In genomic region chr12:30048848-30049247, GRCm38 (mm10) we compare ENCODE assay signal across 22 mouse cellular contexts.
A peak's percentile ranks its signal among the peaks of the same experiment; 100 is the strongest.
DNase-seq lines count a peak whose midpoint lies in the region; ATAC-seq lines count a peak whose summit lies in the region.
"Had no signal": no experiment of that assay in that cellular context is flagged by ENCODE, and none has a peak within 500 bp of the region (broad histone marks: within the 10 kb centered on the region; RNA-seq: fewer than 3 reads in every experiment).

No protein-coding gene starts in this region.

- peak; percentile 65; the same call in 1 of the 2 replicates for ATAC-seq in hindbrain, embryonic 15.5 days (ENCODE audit: low FRiP score, low read depth)
- no peak for ATAC-seq in midbrain, embryonic 11.5 days (ENCODE audit: low FRiP score)
- no peak for ATAC-seq in midbrain, embryonic 15.5 days (replicated peaks)
- peak; percentile 38; the same call in 1 of the 2 replicates for ATAC-seq in neural tube, embryonic 14.5 days (ENCODE audit: low read depth)
- ATAC-seq in neural tube, embryonic 15.5 days (ENCODE audit: low FRiP score) = no peak
- ATAC-seq: activated CD4-positive, CD25-positive, alpha-beta regulatory T cell, adult 4 months; CD4-positive, CD25-positive, alpha-beta regulatory T cell, adult 4 months; Patski had no signal

- H3K4me2 ChIP-seq in hindbrain, embryonic 15.5 days = no peak overlapping the region
- H3K4me2 ChIP-seq in midbrain, embryonic 11.5 days = no peak overlapping the region
- no peak overlapping the region for H3K4me2 ChIP-seq in midbrain, embryonic 15.5 days
- no peak overlapping the region for H3K4me2 ChIP-seq in neural tube, embryonic 14.5 days (ENCODE audit: low read depth, low read length)
- H3K4me2 ChIP-seq in neural tube, embryonic 15.5 days = no peak overlapping the region

- no peak overlapping the region for H3K9ac ChIP-seq in hindbrain, embryonic 15.5 days
- H3K9ac ChIP-seq in midbrain, embryonic 11.5 days (ENCODE audit: low read length) = no peak overlapping the region
- no peak overlapping the region for H3K9ac ChIP-seq in midbrain, embryonic 15.5 days
- no peak overlapping the region for H3K9ac ChIP-seq in neural tube, embryonic 14.5 days (replicated peaks; ENCODE audit: low read depth, low read length)
- no peak overlapping the region for H3K9ac ChIP-seq in neural tube, embryonic 15.5 days (replicated peaks)

- H3K4me3 ChIP-seq in hindbrain, embryonic 15.5 days = no peak overlapping the region
- no peak overlapping the region for H3K4me3 ChIP-seq in hindbrain, embryonic 10.5 days
- no peak overlapping the region for H3K4me3 ChIP-seq in midbrain, embryonic 11.5 days (ENCODE audit: low read depth, low read length)
- H3K4me3 ChIP-seq in midbrain, embryonic 15.5 days = no peak overlapping the region
- H3K4me3 ChIP-seq in neural tube, embryonic 14.5 days (ENCODE audit: low read depth, low read length) = no peak overlapping the region
- no peak overlapping the region for H3K4me3 ChIP-seq in neural tube, embryonic 15.5 days (replicated peaks)

- WGBS in hindbrain, embryonic 15.5 days = 84% methylated on average over 6 of the region's 6 CpGs
- 82% methylated on average over 6 of the region's 6 CpGs for WGBS in hindbrain, embryonic 10.5 days
- WGBS in midbrain, embryonic 11.5 days = 88% methylated on average over 6 of the region's 6 CpGs
- whole genome bisulfite sequencing in midbrain, embryonic 15.5 days = 85% methylated on average over 6 of the region's 6 CpGs
- WGBS in neural tube, embryonic 14.5 days = 90% methylated on average over 6 of the region's 6 CpGs
- WGBS in neural tube, embryonic 15.5 days = 93% methylated on average over 5 of the region's 6 CpGs

- H3K27me3 ChIP-seq in hindbrain, embryonic 15.5 days = no peaks in the 10 kb centered on the region
- no peaks in the 10 kb centered on the region; the same call in 1 of the 2 replicates for H3K27me3 ChIP-seq in hindbrain, embryonic 10.5 days (ENCODE audit: insufficient read depth, poor library complexity, severe bottlenecking)
- no peaks in the 10 kb centered on the region for H3K27me3 ChIP-seq in midbrain, embryonic 11.5 days (ENCODE audit: control insufficient read depth, insufficient read depth, low read length)
- 0 out of 2 replicates have a peak, but pooled peaks cover 3% of the 10 kb centered on the region for H3K27me3 ChIP-seq in midbrain, embryonic 15.5 days (replicated peaks)
- H3K27me3 ChIP-seq in neural tube, embryonic 14.5 days (ENCODE audit: control insufficient read depth, insufficient read depth, low read length) = no peaks in the 10 kb centered on the region
- H3K27me3 ChIP-seq in neural tube, embryonic 15.5 days (replicated peaks) = 0 out of 2 replicates have a peak, but pooled peaks cover 4% of the 10 kb centered on the region
- H3K27me3 ChIP-seq: CH12.LX had no signal

- no peak overlapping the region for H3K27ac ChIP-seq in hindbrain, embryonic 15.5 days (replicated peaks)
- no peak overlapping the region for H3K27ac ChIP-seq in hindbrain, embryonic 10.5 days
- no peak overlapping the region for H3K27ac ChIP-seq in midbrain, embryonic 11.5 days (ENCODE audit: low read depth, low read length)
- H3K27ac ChIP-seq in midbrain, embryonic 15.5 days = no peak overlapping the region
- H3K27ac ChIP-seq in neural tube, embryonic 14.5 days (ENCODE audit: low read depth, low read length) = no peak overlapping the region
- H3K27ac ChIP-seq in neural tube, embryonic 15.5 days (replicated peaks) = no peak overlapping the region

- H3K36me3 ChIP-seq in hindbrain, embryonic 15.5 days = no peaks in the 10 kb centered on the region
- no peaks in the 10 kb centered on the region for H3K36me3 ChIP-seq in hindbrain, embryonic 10.5 days
- H3K36me3 ChIP-seq in midbrain, embryonic 11.5 days (ENCODE audit: control insufficient read depth, insufficient read depth, low read length) = no peaks in the 10 kb centered on the region
- no peaks in the 10 kb centered on the region for H3K36me3 ChIP-seq in midbrain, embryonic 15.5 days (replicated peaks)
- no peaks in the 10 kb centered on the region for H3K36me3 ChIP-seq in neural tube, embryonic 14.5 days (ENCODE audit: control insufficient read depth, insufficient read depth, low read length)
- H3K36me3 ChIP-seq in neural tube, embryonic 15.5 days = no peaks in the 10 kb centered on the region
- H3K36me3 ChIP-seq: G1E had no signal

- no peak for DNase-seq in hindbrain, embryonic 10.5 days (ENCODE audit: low spot score)
- DNase-seq in midbrain, embryonic 11.5 days (ENCODE audit: low spot score, missing footprints) = peak; percentile 2
- DNase-seq in testis, postnatal 10 days (ENCODE audit: low spot score) = peak; percentile 27
- DNase-seq in testis, postnatal 14 days (ENCODE audit: low spot score) = no peak
- DNase-seq: adrenal gland, adult 2 months; adrenal gland, adult 8-10 months; adrenal gland, postnatal 10 days; adrenal gland, postnatal 14 days; adrenal gland, postnatal 25 days; adrenal gland, postnatal 36 days; B cell, adult 2 months; cerebellum, adult 11 months; cerebellum, adult 11-12 months had no signal

- no peaks in the 10 kb centered on the region for H3K9me3 ChIP-seq in hindbrain, embryonic 15.5 days
- no peaks in the 10 kb centered on the region for H3K9me3 ChIP-seq in hindbrain, embryonic 10.5 days
- no peaks in the 10 kb centered on the region for H3K9me3 ChIP-seq in midbrain, embryonic 11.5 days (ENCODE audit: control insufficient read depth, low read length)
- no peaks in the 10 kb centered on the region for H3K9me3 ChIP-seq in midbrain, embryonic 15.5 days
- no peaks in the 10 kb centered on the region for H3K9me3 ChIP-seq in neural tube, embryonic 14.5 days (ENCODE audit: control insufficient read depth, low read length)
- no peaks in the 10 kb centered on the region for H3K9me3 ChIP-seq in neural tube, embryonic 15.5 days (replicated peaks)

- H3K4me1 ChIP-seq in hindbrain, embryonic 15.5 days (replicated peaks) = no peaks in the 10 kb centered on the region
- no peaks in the 10 kb centered on the region for H3K4me1 ChIP-seq in hindbrain, embryonic 10.5 days (replicated peaks)
- no peaks in the 10 kb centered on the region for H3K4me1 ChIP-seq in midbrain, embryonic 11.5 days (ENCODE audit: control insufficient read depth, insufficient read depth, low read length)
- H3K4me1 ChIP-seq in midbrain, embryonic 15.5 days = no peaks in the 10 kb centered on the region
- H3K4me1 ChIP-seq in neural tube, embryonic 14.5 days (ENCODE audit: control insufficient read depth, insufficient read depth, low read length) = no peaks in the 10 kb centered on the region
- H3K4me1 ChIP-seq in neural tube, embryonic 15.5 days = no peaks in the 10 kb centered on the region

Comparison
In these comparisons a context has a peak if more than half of its experiments do, and no peak if none do; other contexts are left out.
1. ATAC-seq: peak in hindbrain, embryonic 15.5 days (single experiment) and neural tube, embryonic 14.5 days (single experiment); none in midbrain, embryonic 11.5 days (single experiment), midbrain, embryonic 15.5 days (single experiment) and neural tube, embryonic 15.5 days (single experiment).
2. DNase-seq: peak in midbrain, embryonic 11.5 days (single experiment) and testis, postnatal 10 days (single experiment); none in hindbrain, embryonic 10.5 days (single experiment) and testis, postnatal 14 days (single experiment).